Mouse (Mus musculus) testis, postnatal 10 days (tissue): ENCODE results near the gene Lrrc8c.

Source experiments
- DNase-seq: peaks from one replicate; pipeline ENCODE4 v3.0.0; 2021; ENCODE audit warnings: low spot score

The Lrrc8c gene

GRCm38 (mm10) chr5:105639363-105639762 is 120.2 kb downstream of the Lrrc8c start:
- DNase-seq = no peak

- DNase-seq = no peak
Measured at GRCm38 (mm10) chr5:105642517-105642916, 123.3 kb downstream of the Lrrc8c start.

GRCm38 (mm10) chr5:105643276-105643675 is 124.1 kb downstream of the Lrrc8c start:
- no peak for DNase-seq

GRCm38 (mm10) chr5:105644195-105644594 is 125.0 kb downstream of the Lrrc8c start:
- no peak for DNase-seq

GRCm38 (mm10) chr5:105647094-105647493 is 127.9 kb downstream of the Lrrc8c start:
- no peak for DNase-seq

- no peak for DNase-seq
Measured at GRCm38 (mm10) chr5:105648648-105649287, 129.6 kb downstream of the Lrrc8c start.

- no peak for DNase-seq
Measured at GRCm38 (mm10) chr5:105649514-105650001, 130.4 kb downstream of the Lrrc8c start.

GRCm38 (mm10) chr5:105650728-105651479 is 131.7 kb downstream of the Lrrc8c start:
- no peak for DNase-seq

- DNase-seq = no peak
Measured at GRCm38 (mm10) chr5:105651561-105651991, 132.4 kb downstream of the Lrrc8c start.

GRCm38 (mm10) chr5:105654237-105655063 is 135.3 kb downstream of the Lrrc8c start:
- peak; percentile 90 for DNase-seq

- DNase-seq = no peak
Measured at GRCm38 (mm10) chr5:105655100-105655734, 136.0 kb downstream of the Lrrc8c start.

GRCm38 (mm10) chr5:105661894-105662293 is 142.7 kb downstream of the Lrrc8c start:
- no peak for DNase-seq
